Mouse (Mus musculus): Measurements from ENCODE around the gene Gpr12. TPM values are rescaled to one million over a fixed set of nuclear protein-coding genes. Genes with fewer than 3 reads are reported as not detected.

Gpr12 gene
- polyA plus RNA-seq, 1 experiment: 12.7 TPM

Other genes with a start within 250 kb of the Gpr12 start
- gene Wasf3, start 200.3 kb downstream of the Gpr12 start, polyA plus RNA-seq (2012; rRNA removed): 69.2 and 71.4 TPM in 2 replicates
- gene Gm6408, start 103.3 kb downstream of the Gpr12 start, polyA plus RNA-seq (2012; rRNA removed): 0.18 and 0.27 TPM in 2 replicates
- not detected in 2 replicates for gene Gm6370, start 93.9 kb downstream of the Gpr12 start, polyA plus RNA-seq (2012; rRNA removed)
- not detected in 2 replicates for gene 4930449I24Rik, start 82.8 kb downstream of the Gpr12 start, polyA plus RNA-seq (2012; rRNA removed)
- not detected in 2 replicates for gene Gm3402, start 71.1 kb downstream of the Gpr12 start, polyA plus RNA-seq (2012; rRNA removed)
- not detected in 2 replicates for gene Gm3404, start 59.4 kb downstream of the Gpr12 start, polyA plus RNA-seq (2012; rRNA removed)
- not detected in 2 replicates for gene Gm3409, start 47.6 kb downstream of the Gpr12 start, polyA plus RNA-seq (2012; rRNA removed)
- gene Gm3415, start 29.1 kb downstream of the Gpr12 start, polyA plus RNA-seq (2012; rRNA removed): not detected in 2 replicates
- gene Usp12, start 209.8 kb upstream of the Gpr12 start, polyA plus RNA-seq (2012; rRNA removed): 26.5 and 27.0 TPM in 2 replicates
- 269 and 342 TPM in 2 replicates for gene Rpl21, start 247.7 kb upstream of the Gpr12 start, polyA plus RNA-seq (2012; rRNA removed)